In genomic region chr9:17226475-17227090, GRCm38 (mm10) we compare ENCODE assay signal across 24 mouse cellular contexts.
"Had no signal": no experiment of that assay in that cellular context is flagged by ENCODE, and none has a peak within 500 bp of the region (broad histone marks: within the 10 kb centered on the region; RNA-seq: fewer than 3 reads in every experiment).

No protein-coding gene starts in this region.

- H3K27ac ChIP-seq: heart, adult 2 months; hindbrain, embryonic 13.5 days; kidney, embryonic 15.5 days; kidney, postnatal 0 days; limb, embryonic 13.5 days; limb, embryonic 15.5 days; liver, embryonic 12.5 days; liver, embryonic 14.5 days had no signal

- H3K27me3 ChIP-seq: heart, embryonic 12.5 days; hindbrain, embryonic 13.5 days; kidney, embryonic 15.5 days; limb, embryonic 13.5 days; limb, embryonic 15.5 days; liver, embryonic 12.5 days had no signal

- H3K9me3 ChIP-seq: heart, embryonic 12.5 days; hindbrain, embryonic 13.5 days; kidney, embryonic 15.5 days; limb, embryonic 13.5 days; limb, embryonic 15.5 days; liver, embryonic 12.5 days had no signal

- H3K4me3 ChIP-seq: heart, adult 2 months; heart, embryonic 12.5 days; hindbrain, embryonic 13.5 days; kidney, embryonic 15.5 days; limb, embryonic 13.5 days; limb, embryonic 15.5 days; liver, embryonic 12.5 days had no signal

- H3K4me1 ChIP-seq: heart, embryonic 12.5 days; hindbrain, embryonic 13.5 days; kidney, embryonic 15.5 days; limb, embryonic 13.5 days; limb, embryonic 15.5 days; liver, embryonic 12.5 days had no signal

- DNase-seq: gastrocnemius, postnatal 14 days; gastrocnemius, postnatal 36 days; heart, adult 11 months; heart, adult 2 months; heart, postnatal 14 days; heart, postnatal 36 days; kidney, adult 18-20 months; kidney, adult 8-10 months; kidney, postnatal 14 days; kidney, postnatal 36 days; layer of hippocampus, adult 9-11 months; layer of hippocampus, postnatal 36 days; left cerebral cortex, postnatal 4 days had no signal

- H3K4me2 ChIP-seq: heart, embryonic 12.5 days; hindbrain, embryonic 13.5 days; kidney, embryonic 15.5 days; limb, embryonic 13.5 days; limb, embryonic 15.5 days; liver, embryonic 12.5 days had no signal

- H3K9ac ChIP-seq: heart, embryonic 12.5 days; hindbrain, embryonic 13.5 days; kidney, embryonic 15.5 days; limb, embryonic 13.5 days; limb, embryonic 15.5 days; liver, embryonic 12.5 days; liver, embryonic 14.5 days had no signal

- H3K36me3 ChIP-seq: heart, embryonic 12.5 days; hindbrain, embryonic 13.5 days; kidney, embryonic 15.5 days; limb, embryonic 13.5 days; limb, embryonic 15.5 days; liver, embryonic 12.5 days had no signal

- ATAC-seq: forebrain, embryonic 16.5 days; hindbrain, embryonic 16.5 days; inflammation-experienced regulatory T-cells, adult 6 months; liver, embryonic 12.5 days had no signal
